Mouse (Mus musculus) testis, adult 2 months (tissue): ENCODE measurements at regions not wholly inside any gene's neighbourhood (a gene's known extent, or its start where the extent isn't known, plus 50 kb on each side); places are given as distances from the start of the nearest gene placed in this dataset.

Experiments used
- H3K27ac ChIP-seq: fragments of 200-500 bp; 2 replicates; pipeline ENCODE4 v1.5.1; 2012; ENCODE audit warnings: low read depth, low read length; ENCODE audit not compliant: control insufficient read depth, insufficient read depth
- H3K27me3 ChIP-seq: fragments of 200-500 bp; 2 replicates; pipeline ENCODE4 v1.6.1; 2012; ENCODE audit warnings: mild to moderate bottlenecking, low read length, moderate library complexity; ENCODE audit not compliant: control insufficient read depth, insufficient read depth
- H3K36me3 ChIP-seq: fragments of 200-500 bp; 2 replicates; pipeline ENCODE4 v1.6.1; 2012; ENCODE audit warnings: mild to moderate bottlenecking, low read length; ENCODE audit not compliant: control insufficient read depth, insufficient read depth
- H3K4me1 ChIP-seq: fragments of 200-500 bp; 2 replicates; pipeline ENCODE4 v1.6.1; 2012; ENCODE audit warnings: low read length; ENCODE audit not compliant: control insufficient read depth, insufficient read depth
- H3K4me3 ChIP-seq: fragments of 200-500 bp; 2 replicates; pipeline ENCODE4 v1.5.1; 2012; ENCODE audit warnings: low read depth, mild to moderate bottlenecking, low read length, moderate library complexity, mixed read lengths; ENCODE audit not compliant: control insufficient read depth
- CTCF ChIP-seq: fragments of 200-500 bp; IDR thresholded peaks from 2 replicates; pipeline ENCODE4 v1.5.1; 2012; ENCODE audit warnings: low read depth, mild to moderate bottlenecking, inconsistent platforms, low read length, moderate library complexity; ENCODE audit not compliant: control insufficient read depth, insufficient read depth, insufficient replicate concordance
- POLR2A ChIP-seq: fragments of 200-500 bp; IDR thresholded peaks from 2 replicates; pipeline ENCODE4 v1.6.1; 2012; ENCODE audit warnings: low read depth, mild to moderate bottlenecking, inconsistent platforms, low read length, moderate library complexity; ENCODE audit not compliant: control insufficient read depth

- H3K36me3 ChIP-seq, result no peaks in the 10 kb centered on the region
- TF ChIP-seq POLR2A, result no peak
- no peak for TF ChIP-seq CTCF
- H3K27me3 ChIP-seq, result no peaks in the 10 kb centered on the region
- no peaks in the 10 kb centered on the region for H3K4me1 ChIP-seq
- H3K4me3 ChIP-seq, result no peak overlapping the region
- no peak overlapping the region for H3K27ac ChIP-seq
Measured at GRCm38 (mm10) chr16:55731003-55731402, 107.7 kb downstream of the Nfkbiz start.

DNA sequence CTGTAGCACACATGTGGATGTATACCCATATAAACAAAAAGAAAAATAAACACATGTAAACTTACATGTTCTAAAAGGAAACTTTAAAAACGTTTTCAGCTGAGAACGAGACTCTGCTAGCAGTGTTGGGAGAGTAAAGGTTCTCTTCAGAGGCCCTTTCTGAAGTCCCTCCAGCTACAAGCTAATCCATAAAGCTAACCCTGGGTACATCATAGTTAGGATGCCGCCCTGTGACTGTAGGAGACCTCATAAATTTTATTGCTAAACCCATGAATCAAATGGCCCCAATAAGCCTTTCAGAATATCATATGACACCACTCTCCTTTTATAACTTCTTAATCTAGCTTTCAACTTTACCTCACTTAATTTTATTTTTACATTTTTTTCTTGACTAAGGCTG is 112.2 kb downstream of the Nfkbiz start:
- Histone ChIP-seq H3K4me3 (no peak overlapping the region), H3K27ac (no peak overlapping the region), H3K27me3 (no peaks in the 10 kb centered on the region), H3K36me3 (no peaks in the 10 kb centered on the region), H3K4me1 (no peaks in the 10 kb centered on the region)
- no peak for TF ChIP-seq CTCF
- TF ChIP-seq POLR2A, result no peak

GRCm38 (mm10) chr16:55720430-55720829 is 118.3 kb downstream of the Nfkbiz start:
- TF ChIP-seq CTCF (no peak), POLR2A (no peak)

GRCm38 (mm10) chr16:55710017-55710416 is 128.7 kb downstream of the Nfkbiz start:
- Histone ChIP-seq H3K4me1 (no peaks in the 10 kb centered on the region), H3K36me3 (no peaks in the 10 kb centered on the region), H3K4me3 (no peak overlapping the region), H3K27ac (no peak overlapping the region), H3K27me3 (no peaks in the 10 kb centered on the region)
- TF ChIP-seq CTCF (no peak), POLR2A (no peak)

More at GRCm38 (mm10) chr16:55720430-55720829, 118.3 kb downstream of the Nfkbiz start:
- Histone ChIP-seq H3K27ac (no peak overlapping the region), H3K27me3 (no peaks in the 10 kb centered on the region), H3K4me1 (no peaks in the 10 kb centered on the region), H3K36me3 (no peaks in the 10 kb centered on the region), H3K4me3 (no peak overlapping the region)

GRCm38 (mm10) chr16:55706502-55706901 is 132.2 kb downstream of the Nfkbiz start:
- H3K27me3 ChIP-seq, result no peaks in the 10 kb centered on the region
- no peak for TF ChIP-seq POLR2A
- no peak for TF ChIP-seq CTCF

GRCm38 (mm10) chr16:55698489-55698892 is 140.2 kb downstream of the Nfkbiz start:
- no peaks in the 10 kb centered on the region for H3K36me3 ChIP-seq
- no peak for TF ChIP-seq POLR2A
- no peak for TF ChIP-seq CTCF
- no peak overlapping the region for H3K4me3 ChIP-seq
- H3K27ac ChIP-seq, result no peak overlapping the region
- no peaks in the 10 kb centered on the region for H3K27me3 ChIP-seq
- no peaks in the 10 kb centered on the region for H3K4me1 ChIP-seq

More at GRCm38 (mm10) chr16:55706502-55706901, 132.2 kb downstream of the Nfkbiz start:
- no peaks in the 10 kb centered on the region for H3K4me1 ChIP-seq
- no peaks in the 10 kb centered on the region for H3K36me3 ChIP-seq
- H3K27ac ChIP-seq, result no peak overlapping the region
- no peak overlapping the region for H3K4me3 ChIP-seq

GRCm38 (mm10) chr16:55691069-55691468 is 147.6 kb downstream of the Nfkbiz start:
- TF ChIP-seq POLR2A, result no peak
- no peak for TF ChIP-seq CTCF
- Histone ChIP-seq H3K27me3 (no peaks in the 10 kb centered on the region), H3K36me3 (no peaks in the 10 kb centered on the region), H3K27ac (no peak overlapping the region), H3K4me3 (no peak overlapping the region), H3K4me1 (no peaks in the 10 kb centered on the region)

DNA sequence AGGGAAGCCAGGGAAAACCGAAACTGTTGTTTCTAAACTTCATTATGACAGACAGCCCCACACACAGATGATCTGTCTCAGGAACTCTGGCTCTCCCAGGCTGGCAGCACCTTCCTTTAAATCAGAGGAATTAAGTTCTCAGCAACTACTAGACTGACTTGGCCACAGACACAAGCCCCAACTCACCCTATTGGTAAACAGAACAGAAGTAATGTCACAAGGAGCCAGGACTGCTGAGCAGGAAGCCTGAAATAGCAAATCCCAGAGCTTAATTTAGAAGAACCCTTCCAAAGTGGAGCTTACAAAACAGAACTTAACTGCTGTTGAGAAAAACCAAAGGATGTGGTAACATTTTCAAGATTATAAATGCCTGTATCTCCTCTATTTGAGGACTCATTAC is 174.8 kb downstream of the Nfkbiz start:
- Histone ChIP-seq H3K36me3 (no peaks in the 10 kb centered on the region), H3K27ac (no peak overlapping the region), H3K4me3 (no peak overlapping the region), H3K27me3 (no peaks in the 10 kb centered on the region), H3K4me1 (no peaks in the 10 kb centered on the region)
- no peak for TF ChIP-seq CTCF
- no peak for TF ChIP-seq POLR2A
